ENCODE assay signal across 9 mouse cellular contexts in the genomic region with DNA sequence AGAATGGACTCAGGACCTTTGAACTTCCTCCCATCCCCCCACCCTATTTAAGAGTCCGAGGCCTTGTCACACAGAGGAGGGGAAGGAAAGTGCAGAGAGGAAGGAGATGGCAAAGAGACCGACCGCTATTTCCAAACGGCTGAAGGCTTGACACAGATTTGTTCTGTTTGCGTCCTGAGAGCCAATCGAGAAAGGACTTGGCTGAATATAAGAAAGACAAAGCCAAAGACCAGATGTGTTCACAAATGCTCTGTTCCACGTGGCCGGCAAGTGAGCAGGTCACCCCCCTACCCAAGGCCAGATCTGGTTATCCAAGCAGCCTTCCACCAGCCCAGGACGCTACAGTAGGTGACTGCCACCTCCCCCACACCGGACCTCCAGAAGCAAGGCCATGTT. TPM values are rescaled to one million over a fixed set of nuclear protein-coding genes. Genes with fewer than 3 reads are reported as not detected.
A peak's percentile ranks its signal among the peaks of the same experiment; 100 is the strongest.
DNase-seq lines count a peak whose midpoint lies in the region; ATAC-seq and TF ChIP-seq lines count a peak whose summit lies in the region.
"Had no signal": no experiment of that assay in that cellular context is flagged by ENCODE, and none has a peak within 500 bp of the region (broad histone marks: within the 10 kb centered on the region; RNA-seq: fewer than 3 reads in every experiment).

No protein-coding gene starts in this region.

- ATAC-seq in kidney, embryonic 15.5 days (replicated peaks; ENCODE audit: low FRiP score): 0 out of 2 replicates have a peak, but pooled peaks have one; percentile 17
- no peak for ATAC-seq in kidney, postnatal 0 days (replicated peaks; ENCODE audit: low FRiP score, low read depth)
- no peak for ATAC-seq in midbrain, embryonic 14.5 days (ENCODE audit: low FRiP score, low TSS enrichment)

- no peaks in the 10 kb centered on the region for H3K27me3 ChIP-seq in kidney, embryonic 15.5 days
- H3K27me3 ChIP-seq in kidney, postnatal 0 days (ENCODE audit: insufficient read depth, low read length): no peaks in the 10 kb centered on the region
- H3K27me3 ChIP-seq in midbrain, embryonic 14.5 days (ENCODE audit: control insufficient read depth, insufficient read depth, low read length): no peaks in the 10 kb centered on the region

- no peak for TF ChIP-seq CTCF in kidney, postnatal 0 days (IDR thresholded peaks at IDR 0.05; ENCODE audit: low read depth)

- H3K36me3 ChIP-seq in kidney, embryonic 15.5 days: peaks cover 19% of the 10 kb centered on the region
- H3K36me3 ChIP-seq in kidney, postnatal 0 days (ENCODE audit: insufficient read depth, low read length): no peaks in the 10 kb centered on the region
- H3K36me3 ChIP-seq in midbrain, embryonic 14.5 days (ENCODE audit: control insufficient read depth, insufficient read depth, low read length): no peaks in the 10 kb centered on the region

- DNase-seq in kidney, postnatal 36 days: no peak
- DNase-seq in adrenal gland, postnatal 14 days: peak; percentile 54
- DNase-seq in gastrocnemius, postnatal 25 days: peak; percentile 42
- peak; percentile 63 for DNase-seq in kidney, postnatal 0 days (ENCODE audit: low spot score)
- no peak for DNase-seq in midbrain, embryonic 14.5 days
- DNase-seq in frontal cortex, postnatal 36 days (ENCODE audit: low spot score in 2 of 2): no peak
- DNase-seq in right cerebral cortex, postnatal 14 days: no peak

- H3K4me1 ChIP-seq in kidney, embryonic 15.5 days: peaks cover 73% of the 10 kb centered on the region
- H3K4me1 ChIP-seq in kidney, postnatal 0 days (replicated peaks; ENCODE audit: insufficient read depth, low read length): peaks cover 41% of the 10 kb centered on the region
- H3K4me1 ChIP-seq in midbrain, embryonic 14.5 days (ENCODE audit: control insufficient read depth, insufficient read depth, low read length): peaks cover 63% of the 10 kb centered on the region

- peak overlapping the region; percentile 88 for H3K4me2 ChIP-seq in kidney, embryonic 15.5 days
- peak overlapping the region; percentile 83 for H3K4me2 ChIP-seq in kidney, postnatal 0 days (ENCODE audit: low read length)
- peak overlapping the region; percentile 69 for H3K4me2 ChIP-seq in midbrain, embryonic 14.5 days (ENCODE audit: low read length)

- H3K27ac ChIP-seq in kidney, embryonic 15.5 days: peak overlapping the region; percentile 93
- peak overlapping the region; percentile 92 for H3K27ac ChIP-seq in kidney, postnatal 0 days
- H3K27ac ChIP-seq in midbrain, embryonic 14.5 days (replicated peaks; ENCODE audit: low read depth, low read length): no peak overlapping the region

- H3K9ac ChIP-seq in kidney, embryonic 15.5 days: peak overlapping the region; percentile 85
- H3K9ac ChIP-seq in kidney, postnatal 0 days (ENCODE audit: low read depth, low read length): peak overlapping the region; percentile 91
- peak overlapping the region; percentile 87 for H3K9ac ChIP-seq in midbrain, embryonic 14.5 days (replicated peaks; ENCODE audit: low read length)

- WGBS in kidney, embryonic 15.5 days: 2% methylated on average over 10 of the region's 10 CpGs
- WGBS in kidney, postnatal 0 days: 1% methylated on average over 10 of the region's 10 CpGs
- under 1% methylated on average over 10 of the region's 10 CpGs for WGBS in midbrain, embryonic 14.5 days

- no peaks in the 10 kb centered on the region for H3K9me3 ChIP-seq in kidney, embryonic 15.5 days (replicated peaks)
- no peaks in the 10 kb centered on the region for H3K9me3 ChIP-seq in kidney, postnatal 0 days (replicated peaks; ENCODE audit: low read length)
- no peaks in the 10 kb centered on the region for H3K9me3 ChIP-seq in midbrain, embryonic 14.5 days (ENCODE audit: control insufficient read depth, low read length)

- peak overlapping the region; percentile 71 for H3K4me3 ChIP-seq in kidney, embryonic 15.5 days (replicated peaks)
- H3K4me3 ChIP-seq in kidney, postnatal 0 days (replicated peaks; ENCODE audit: low read depth, low read length): peak overlapping the region; percentile 68
- H3K4me3 ChIP-seq in midbrain, embryonic 14.5 days (replicated peaks; ENCODE audit: low read depth, low read length): peak overlapping the region; percentile 86

RNA-seq across cellular contexts. Expression of a gene that starts 2.8 kb away (rescaled TPM):
- polyA plus RNA-seq in kidney, embryonic 15.5 days (2015; fragmentation: Nextera tagmentation; extraction: Ambion mirVana): 31.3 and 32.0 TPM in 2 replicates
- total RNA-seq in adrenal gland, postnatal 14 days (2021): 22.6 and 27.6 TPM in 2 replicates
- 10 to 100 TPM in 1 of 2 experiments, 1 to 10 TPM in 1; 9.1 to 11.0 TPM for total RNA-seq in gastrocnemius, postnatal 25 days (2021)
- 31.2 and 34.8 TPM in 2 replicates for polyA plus RNA-seq in kidney, postnatal 0 days (2015; fragmentation: Nextera tagmentation; extraction: Ambion mirVana)
- polyA plus RNA-seq in midbrain, embryonic 14.5 days (2014; fragmentation: Nextera tagmentation; extraction: Ambion mirVana): 10.3 and 13.2 TPM in 2 replicates

RNA-seq across cellular contexts. Expression of a gene that starts 47.9 kb away (rescaled TPM):
- polyA plus RNA-seq in kidney, embryonic 15.5 days (2015; fragmentation: Nextera tagmentation; extraction: Ambion mirVana): 0.90 and 1.7 TPM in 2 replicates
- total RNA-seq in adrenal gland, postnatal 14 days (2021): not detected in 2 replicates
- total RNA-seq in gastrocnemius, postnatal 25 days (2021): 10 to 100 TPM; 49.4 to 49.6 TPM
- polyA plus RNA-seq in kidney, postnatal 0 days (2015; fragmentation: Nextera tagmentation; extraction: Ambion mirVana): not detected in 2 replicates
- polyA plus RNA-seq in midbrain, embryonic 14.5 days (2014; fragmentation: Nextera tagmentation; extraction: Ambion mirVana): 0.29 TPM in 1 of 2 replicates, not detected in the other
- total RNA-seq: adrenal gland, postnatal 36 days had no signal

Comparison
In these comparisons a context has a peak if more than half of its experiments do, and no peak if none do; other contexts are left out.
1. DNase-seq: peak in adrenal gland, postnatal 14 days (single experiment), gastrocnemius, postnatal 25 days (single experiment) and kidney, postnatal 0 days (single experiment); none in kidney, postnatal 36 days (0 of 2), midbrain, embryonic 14.5 days (single experiment), frontal cortex, postnatal 36 days (0 of 2) and right cerebral cortex, postnatal 14 days (single experiment).
2. Peak in every context shown above with its lines, with median percentiles within 50 percentile points of each other: H3K4me2 ChIP-seq, H3K4me3 ChIP-seq and H3K9ac ChIP-seq.